Mouse (Mus musculus): ENCODE measurements around the gene Lsr.

- TF ChIP-seq POLR2A (IDR thresholded peaks at IDR 0.05; ENCODE audit: borderline replicate concordance, insufficient read depth, low read length) (no peak), CTCF (IDR thresholded peaks at IDR 0.05; ENCODE audit: borderline replicate concordance, insufficient read depth, low read depth, low read length) (no peak)
Observed at GRCm38 (mm10) chr7:30954036-30954435, 19.2 kb downstream of the Lsr start.

Data from cerebellum, adult 2 months (tissue).